Mouse (Mus musculus): ENCODE results near the gene Aldh1l1.

- TF ChIP-seq POLR2A (IDR thresholded peaks at IDR 0.05; ENCODE audit: low read depth, low read length) (no peak), CTCF (IDR thresholded peaks at IDR 0.05; ENCODE audit: borderline replicate concordance, insufficient read depth, low read length) (no peak)
Observed at GRCm38 (mm10) chr6:90635081-90635480, 148.9 kb downstream of the Aldh1l1 start.
